Mouse (Mus musculus) liver, adult 2 months (tissue): Measurements from ENCODE around the gene Kifc5b.

ENCODE experiments used
- CTCF ChIP-seq: fragments of 200-500 bp; IDR thresholded peaks from 2 replicates; pipeline ENCODE4 v1.5.1; 2011; ENCODE audit warnings: low read depth, low read length, control low read depth
- POLR2A ChIP-seq: fragments of 200-500 bp; IDR thresholded peaks from 2 replicates; pipeline ENCODE4 v1.6.1; 2011; ENCODE audit warnings: low read length, control low read depth; ENCODE audit not compliant: insufficient read depth; ENCODE audit errors: extremely low read depth

- TF ChIP-seq CTCF (no peak), POLR2A (no peak)
These were observed 30.6 kb downstream of the Kifc5b start for GRCm38 (mm10) chr17:26947231-26948100.
